Mouse (Mus musculus): ENCODE measurements around the gene Setd6.

Gene Setd6

DNA sequence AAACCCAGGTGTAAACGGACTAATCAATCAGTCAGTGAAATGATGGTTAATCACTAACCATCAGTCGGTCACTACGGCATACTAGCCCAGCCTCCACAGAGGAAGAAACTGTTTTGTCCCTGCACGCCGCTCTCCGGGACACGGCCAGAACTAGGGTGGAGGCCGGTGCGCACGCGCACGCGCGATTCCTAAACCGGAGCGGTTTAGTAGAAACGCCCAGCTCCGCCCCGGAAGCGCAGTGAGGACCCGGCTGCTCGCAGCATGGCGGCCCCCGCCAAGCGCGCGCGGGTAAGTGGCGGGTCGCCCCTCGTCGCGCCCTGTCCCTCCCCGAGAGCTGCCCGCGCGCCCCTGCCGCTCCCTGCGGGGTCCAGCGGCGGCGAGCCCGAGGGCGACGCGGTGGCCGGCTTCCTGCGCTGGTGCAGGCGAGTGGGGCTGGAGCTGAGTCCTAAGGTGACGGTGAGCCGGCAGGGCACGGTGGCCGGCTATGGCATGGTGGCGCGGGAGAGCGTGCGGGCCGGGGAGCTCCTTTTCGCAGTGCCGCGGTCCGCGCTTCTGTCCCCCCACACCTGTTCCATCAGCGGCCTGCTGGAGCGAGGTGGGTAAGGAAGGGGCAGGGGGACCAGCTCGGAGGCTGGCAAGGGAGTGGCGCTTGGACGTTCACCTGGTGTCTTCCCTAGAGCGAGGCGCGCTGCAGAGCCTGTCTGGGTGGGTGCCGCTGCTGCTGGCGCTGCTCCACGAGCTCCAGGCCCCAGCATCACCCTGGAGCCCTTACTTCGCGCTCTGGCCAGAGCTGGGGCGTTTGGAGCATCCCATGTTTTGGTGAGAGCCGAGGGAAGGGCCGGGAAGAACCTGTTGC, at the start of gene Setd6:
Setd6 (plus strand) TSS at position 206 of the 856 bp plus-strand sequence.
- DNase-seq (ENCODE audit: low spot score), result peak; percentile 92

DNA sequence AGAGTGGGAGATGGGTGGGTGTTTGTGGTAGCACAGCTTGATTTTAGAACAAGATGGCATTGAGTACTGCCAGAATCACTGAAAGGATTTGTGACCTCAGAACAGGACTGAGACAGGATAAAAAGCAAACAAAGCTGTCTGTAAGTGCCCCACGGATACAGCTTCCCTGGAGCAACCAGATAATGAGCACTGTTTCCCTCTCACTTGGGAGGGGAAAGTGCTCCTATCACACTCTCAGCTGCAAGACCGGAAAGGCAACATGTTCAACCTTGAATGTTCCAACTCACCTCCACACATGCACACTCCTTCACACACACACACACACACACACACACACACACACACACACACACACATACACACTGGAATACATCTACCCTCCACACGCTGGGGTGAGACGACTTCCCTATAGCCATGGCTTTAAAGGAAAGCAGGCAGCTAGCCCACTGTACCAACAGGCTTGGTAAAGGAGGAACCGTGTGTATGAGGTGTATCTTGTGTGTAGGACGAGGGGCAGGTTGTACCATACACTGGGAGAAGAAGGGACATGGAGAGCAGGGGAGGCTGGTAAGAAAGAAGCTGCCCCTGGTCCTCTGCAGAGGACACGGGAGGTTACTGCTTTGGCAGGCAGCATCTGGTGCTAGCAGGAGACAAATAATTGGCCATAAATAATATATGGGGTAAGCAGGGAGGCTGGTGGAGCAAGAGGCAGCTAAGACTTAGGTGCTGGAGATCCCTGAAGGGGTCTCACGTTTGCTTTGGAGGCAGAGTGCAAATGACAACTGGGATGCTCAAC, 47.3 kb upstream of the Setd6 start:
- no peak for DNase-seq (ENCODE audit: low spot score)

DNA sequence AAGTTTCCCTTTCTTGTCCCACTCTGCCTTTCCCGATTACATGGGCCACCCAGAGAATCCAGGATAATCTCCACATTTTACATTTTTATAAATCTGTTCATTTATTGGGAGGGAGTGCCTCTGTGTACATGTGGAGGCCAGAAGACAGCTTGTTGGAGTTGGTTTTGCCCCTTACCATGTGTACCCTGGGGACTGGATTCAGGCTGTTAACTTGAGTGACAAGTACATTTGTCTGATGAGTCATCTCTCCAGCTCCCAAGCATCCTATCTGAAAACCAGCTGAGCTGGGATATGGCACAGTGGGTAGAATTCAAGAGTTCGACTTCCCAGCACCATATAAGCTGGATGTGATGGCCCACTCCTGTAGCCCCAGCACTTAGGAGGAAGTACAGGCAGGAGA, 45.7 kb upstream of the Setd6 start:
- DNase-seq (ENCODE audit: low spot score), result no peak

DNA sequence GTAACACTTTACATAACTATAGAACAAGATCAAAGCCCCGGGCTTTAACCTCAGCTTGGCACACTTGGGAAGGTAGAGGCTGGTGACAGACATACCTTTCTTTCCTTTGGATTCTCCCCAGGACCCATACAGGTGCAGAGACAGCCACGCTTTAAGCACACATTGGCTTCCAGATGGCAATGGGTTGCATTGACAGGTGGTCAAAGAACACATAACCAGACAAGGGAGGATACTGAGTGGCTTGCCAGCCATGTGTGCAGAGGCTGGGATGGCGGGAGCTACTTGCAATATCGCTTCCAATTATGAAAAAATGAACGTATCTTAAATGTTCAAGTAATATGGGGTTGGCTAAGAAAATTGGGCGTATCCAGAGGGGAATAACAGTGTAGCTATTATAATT, 43.8 kb upstream of the Setd6 start:
- no peak for DNase-seq (ENCODE audit: low spot score)

DNA sequence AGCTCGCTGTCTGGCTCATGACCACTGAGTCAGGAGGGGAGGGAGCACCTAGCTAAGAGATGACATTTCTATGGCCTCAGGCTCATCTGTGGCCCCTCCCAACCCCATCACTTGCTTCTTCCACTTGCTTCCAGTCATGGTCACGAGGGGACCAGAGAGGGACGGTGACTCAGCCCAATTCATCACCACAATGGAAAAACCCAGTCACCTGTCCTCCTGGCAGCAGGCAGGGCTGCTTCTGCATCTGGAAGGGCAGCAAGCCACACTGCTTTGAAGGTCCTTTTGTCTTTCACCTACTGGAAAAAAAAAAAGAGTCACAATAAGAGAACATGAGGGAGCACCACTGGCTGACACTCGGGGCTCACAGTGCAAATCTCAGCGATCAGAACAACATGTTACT, 42.9 kb upstream of the Setd6 start:
- no peak for DNase-seq (ENCODE audit: low spot score)

DNA sequence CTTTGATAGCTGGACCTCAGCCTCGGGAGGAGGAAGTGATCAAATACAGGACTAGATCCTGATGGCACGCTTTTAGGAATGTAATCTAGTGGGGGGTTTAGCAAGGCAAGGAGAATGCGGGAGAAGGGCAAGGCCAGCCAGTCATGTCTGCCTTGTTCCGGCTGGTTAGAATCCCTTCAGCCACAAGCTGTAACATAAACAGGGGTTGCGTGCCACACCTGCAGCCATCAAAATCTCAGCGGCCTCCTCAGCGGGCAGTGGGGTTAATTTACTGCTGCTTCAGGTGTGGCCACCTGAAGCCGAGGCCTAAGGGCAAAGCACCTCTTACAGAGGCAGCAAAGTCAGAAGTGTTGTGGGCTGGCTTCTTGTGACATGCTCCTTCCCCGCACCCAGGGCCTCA, 39.0 kb upstream of the Setd6 start, which contains the start of gene Ndrg4:
Ndrg4 (plus strand) TSS at position 350 of the 400 bp plus-strand sequence.
- DNase-seq (ENCODE audit: low spot score), result no peak

DNA sequence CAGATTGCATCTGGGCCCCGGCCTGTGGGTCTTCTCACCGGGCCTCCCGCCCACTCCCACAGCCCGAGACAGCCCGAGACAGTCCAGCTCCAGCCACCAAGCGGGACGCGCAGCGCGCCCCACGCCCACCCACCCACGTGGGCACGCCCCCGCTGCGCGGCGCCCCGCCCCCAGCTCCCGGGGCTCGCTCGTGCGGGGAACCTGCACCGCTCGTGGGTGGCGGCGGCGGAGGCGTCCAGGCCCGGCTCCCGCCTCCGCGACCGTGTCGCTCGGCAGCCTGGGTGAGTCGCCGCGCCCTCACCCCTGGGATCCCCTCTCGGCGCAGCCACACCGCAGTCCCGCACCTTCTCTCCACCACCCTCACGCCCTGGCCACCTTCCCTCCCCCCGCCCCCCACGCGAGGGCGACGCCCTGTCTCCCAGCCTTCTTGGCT, 38.1 kb upstream of the Setd6 start:
- DNase-seq (ENCODE audit: low spot score), result no peak

DNA sequence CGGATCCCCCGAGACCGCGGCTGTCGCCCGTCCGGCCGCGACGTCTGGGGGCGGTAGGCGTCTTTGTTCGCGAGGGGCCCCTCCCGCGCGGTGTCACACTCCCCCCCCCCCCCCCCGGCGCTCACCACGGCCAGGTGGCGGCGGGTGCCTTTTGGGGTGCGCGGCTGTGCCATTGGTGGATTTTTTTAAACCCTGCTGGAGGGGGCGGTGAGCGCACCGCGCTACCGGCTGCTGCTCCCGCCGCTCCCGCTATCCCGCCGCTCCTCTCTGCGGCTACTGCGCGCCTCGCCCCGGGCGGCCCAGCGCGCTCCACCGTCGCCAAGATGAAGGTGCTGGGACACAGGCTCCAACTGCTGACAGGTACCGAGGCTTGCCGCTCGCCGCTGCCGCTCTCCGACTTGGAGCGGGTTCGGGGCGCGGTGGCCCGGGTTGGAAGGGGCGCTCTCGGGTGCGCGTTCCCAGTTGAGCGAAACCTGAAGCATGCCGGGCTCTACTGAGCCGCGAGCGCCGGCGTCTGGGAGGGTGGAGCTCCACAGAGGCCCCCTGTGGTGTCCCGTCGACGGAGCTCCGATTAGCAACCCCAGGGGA, 37.6 kb upstream of the Setd6 start:
- no peak for DNase-seq (ENCODE audit: low spot score)

DNA sequence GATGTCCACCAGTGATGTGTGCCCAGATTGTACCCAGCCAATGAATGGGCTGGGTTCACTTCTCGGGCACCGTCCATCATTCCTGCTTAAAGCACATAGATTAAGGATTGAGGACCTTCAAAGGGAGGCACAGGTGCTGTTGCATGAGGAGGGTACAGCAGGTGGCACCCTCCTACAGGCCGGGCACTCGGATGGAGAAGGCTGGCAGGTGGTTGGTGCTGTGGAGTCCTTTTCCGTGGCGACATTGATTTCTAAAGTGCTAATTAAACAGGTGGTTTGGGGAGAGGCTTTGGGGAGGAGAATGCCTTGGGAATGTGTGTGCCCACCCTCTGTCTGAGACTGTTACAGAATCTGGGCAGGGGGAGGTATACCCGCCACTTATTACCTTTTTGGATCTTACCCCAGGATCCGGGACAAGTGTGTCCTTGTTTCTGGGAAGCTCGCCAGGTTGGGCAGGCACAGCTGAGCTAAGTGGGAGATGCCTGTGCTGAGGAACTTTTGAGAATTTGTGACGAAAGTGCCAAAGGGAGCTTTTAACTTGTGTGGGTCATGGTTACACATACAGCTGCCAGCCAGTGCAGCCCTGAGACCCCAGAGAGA, 27.5 kb upstream of the Setd6 start:
- DNase-seq (ENCODE audit: low spot score), result peak; percentile 38

DNA sequence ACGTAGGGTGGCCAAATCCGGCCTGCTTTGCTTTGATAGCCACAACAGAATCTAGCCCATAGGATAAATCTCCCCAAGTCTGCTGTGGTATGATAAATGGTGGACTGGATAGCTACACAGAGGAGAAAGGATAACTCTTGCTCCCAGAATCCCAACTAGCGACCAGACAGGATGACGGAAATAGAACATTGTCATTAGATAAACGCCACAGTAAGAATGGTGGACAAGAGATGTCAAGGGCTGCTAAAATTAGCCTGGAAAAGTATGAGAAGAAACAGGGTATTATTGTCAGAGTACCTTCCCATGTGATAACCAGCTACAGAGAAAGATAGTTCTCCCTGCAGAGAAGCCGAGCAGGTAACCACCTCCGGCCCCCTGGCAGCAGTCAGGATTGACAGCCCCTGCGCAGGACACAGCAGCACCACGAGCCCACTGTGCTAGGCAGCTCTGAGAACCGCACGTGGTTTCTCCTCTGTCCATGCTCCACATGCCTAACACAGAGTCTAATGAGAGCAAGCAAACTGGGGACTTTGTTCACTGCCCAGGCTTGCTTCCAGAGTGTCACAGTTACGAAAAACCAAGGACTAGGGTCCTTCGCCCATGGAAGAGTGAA, 24.6 kb upstream of the Setd6 start:
- DNase-seq (ENCODE audit: low spot score), result no peak

DNA sequence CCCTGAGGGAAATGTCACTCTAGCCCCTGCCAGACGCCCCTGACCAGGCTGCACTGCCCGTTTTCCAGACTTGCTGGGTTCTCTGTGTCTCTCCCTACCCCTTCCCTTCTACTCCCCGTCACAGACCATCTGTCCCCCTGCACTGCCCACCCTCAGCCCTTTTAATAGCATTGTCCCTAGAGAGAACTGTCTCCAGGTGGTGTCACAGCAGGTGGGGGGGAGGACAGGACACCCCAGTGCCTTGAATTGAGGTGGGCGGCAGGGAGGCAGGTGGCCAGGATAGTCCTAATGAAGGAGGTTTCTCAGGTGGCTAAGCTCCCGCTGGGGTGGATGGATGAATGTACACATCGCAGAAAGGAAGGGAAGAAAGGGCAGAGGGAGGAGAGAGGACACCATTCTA, 21.1 kb upstream of the Setd6 start:
- no peak for DNase-seq (ENCODE audit: low spot score)

DNA sequence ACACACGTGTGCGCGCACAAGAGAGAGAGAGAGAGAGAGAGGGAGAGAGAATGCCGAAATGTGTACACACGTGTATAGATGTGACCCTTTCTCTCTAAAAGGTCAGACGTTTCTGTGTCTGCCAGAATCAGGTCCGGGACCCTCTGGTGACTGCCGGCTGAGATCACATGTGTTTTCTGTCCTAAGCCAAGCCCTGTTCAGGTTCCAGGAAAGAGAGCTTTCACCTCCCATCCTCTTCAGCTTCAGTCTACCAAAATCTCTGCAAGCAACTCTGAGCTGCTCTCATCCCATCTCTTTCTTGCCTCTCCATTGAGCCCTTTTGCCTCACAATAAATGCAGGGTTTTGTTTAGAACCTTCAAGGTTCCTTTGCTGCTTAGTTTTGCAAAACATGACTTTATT, 19.0 kb upstream of the Setd6 start:
- DNase-seq (ENCODE audit: low spot score), result no peak

DNA sequence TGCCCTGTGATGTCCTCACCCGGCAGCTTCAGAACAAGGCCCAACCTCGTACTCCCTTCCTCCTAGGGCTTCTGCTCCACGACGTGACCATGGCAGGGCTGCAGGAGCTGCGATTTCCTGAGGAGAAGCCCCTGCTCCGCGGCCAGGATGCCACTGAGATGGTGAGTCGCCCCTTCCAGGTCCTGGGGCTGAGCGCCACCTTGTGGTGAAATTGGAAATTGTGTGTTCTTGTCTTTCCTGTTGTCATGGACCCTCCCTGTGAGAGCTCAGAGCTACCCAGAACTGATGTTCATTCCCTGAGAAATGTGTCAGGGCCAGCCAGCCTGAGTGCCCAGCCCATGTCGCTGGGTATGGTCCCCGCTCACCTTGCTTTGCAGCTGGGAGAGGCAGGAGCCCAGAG, 18.6 kb upstream of the Setd6 start:
- DNase-seq (ENCODE audit: low spot score), result peak; percentile 84

DNA sequence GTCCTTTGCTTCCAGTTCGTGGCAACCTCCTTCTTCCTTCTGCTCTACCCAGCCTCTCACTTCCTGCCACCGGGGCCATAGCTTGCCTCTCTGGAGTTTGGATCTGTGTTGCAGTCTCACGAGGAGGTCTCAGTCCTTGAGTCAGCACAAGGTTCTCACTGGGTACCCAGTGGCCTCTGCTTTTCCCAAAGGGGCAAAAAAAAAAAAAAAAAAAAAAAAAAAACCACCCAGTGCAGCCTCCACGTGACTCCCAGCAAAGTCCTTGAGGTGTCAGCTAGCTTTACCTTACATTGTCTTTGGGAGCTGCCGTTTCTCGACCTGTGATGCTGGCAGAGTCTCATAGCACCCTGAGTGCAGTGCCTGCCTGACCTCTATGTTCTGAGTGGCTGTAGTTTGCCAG, 17.5 kb upstream of the Setd6 start:
- no peak for DNase-seq (ENCODE audit: low spot score)

DNA sequence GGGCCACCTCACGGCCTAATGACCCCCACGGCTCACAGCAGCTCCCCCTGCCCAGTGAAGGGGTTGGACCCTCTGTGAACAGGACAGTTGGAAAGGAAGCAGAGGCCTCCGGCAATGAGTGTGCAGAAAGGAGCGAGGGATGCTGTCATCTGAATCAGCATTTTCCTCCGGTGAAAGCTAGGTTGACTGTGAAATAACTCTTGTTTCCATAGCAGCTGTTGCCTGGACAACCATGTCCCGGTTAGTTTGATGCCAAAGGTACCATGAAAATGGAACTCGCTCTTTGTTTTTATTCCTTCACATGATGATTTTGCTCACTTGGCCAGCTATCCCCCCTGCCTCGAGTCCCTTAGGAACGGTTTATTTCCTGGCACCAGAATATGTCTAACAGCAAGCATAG, 15.4 kb upstream of the Setd6 start:
- DNase-seq (ENCODE audit: low spot score), result no peak

DNA sequence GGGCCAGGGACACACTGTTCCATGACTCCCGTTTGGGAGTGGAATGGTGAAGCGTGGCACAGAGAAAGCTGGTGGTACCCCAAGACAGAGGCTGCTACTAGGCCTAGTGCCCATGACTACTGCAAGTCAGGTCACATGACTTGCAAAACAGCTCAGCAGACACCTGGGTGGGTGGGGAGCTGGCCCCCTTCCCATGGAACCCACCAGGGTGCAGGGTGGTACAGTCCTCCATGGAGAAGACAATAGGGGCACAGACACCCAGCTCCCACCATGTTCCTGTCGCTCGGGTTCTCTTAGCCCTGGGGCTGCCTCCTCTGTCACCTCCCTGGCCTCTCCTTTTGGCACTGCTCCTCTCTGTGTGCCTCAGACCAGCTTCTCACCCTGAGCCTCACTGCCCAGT, 13.9 kb upstream of the Setd6 start:
- DNase-seq (ENCODE audit: low spot score), result no peak

DNA sequence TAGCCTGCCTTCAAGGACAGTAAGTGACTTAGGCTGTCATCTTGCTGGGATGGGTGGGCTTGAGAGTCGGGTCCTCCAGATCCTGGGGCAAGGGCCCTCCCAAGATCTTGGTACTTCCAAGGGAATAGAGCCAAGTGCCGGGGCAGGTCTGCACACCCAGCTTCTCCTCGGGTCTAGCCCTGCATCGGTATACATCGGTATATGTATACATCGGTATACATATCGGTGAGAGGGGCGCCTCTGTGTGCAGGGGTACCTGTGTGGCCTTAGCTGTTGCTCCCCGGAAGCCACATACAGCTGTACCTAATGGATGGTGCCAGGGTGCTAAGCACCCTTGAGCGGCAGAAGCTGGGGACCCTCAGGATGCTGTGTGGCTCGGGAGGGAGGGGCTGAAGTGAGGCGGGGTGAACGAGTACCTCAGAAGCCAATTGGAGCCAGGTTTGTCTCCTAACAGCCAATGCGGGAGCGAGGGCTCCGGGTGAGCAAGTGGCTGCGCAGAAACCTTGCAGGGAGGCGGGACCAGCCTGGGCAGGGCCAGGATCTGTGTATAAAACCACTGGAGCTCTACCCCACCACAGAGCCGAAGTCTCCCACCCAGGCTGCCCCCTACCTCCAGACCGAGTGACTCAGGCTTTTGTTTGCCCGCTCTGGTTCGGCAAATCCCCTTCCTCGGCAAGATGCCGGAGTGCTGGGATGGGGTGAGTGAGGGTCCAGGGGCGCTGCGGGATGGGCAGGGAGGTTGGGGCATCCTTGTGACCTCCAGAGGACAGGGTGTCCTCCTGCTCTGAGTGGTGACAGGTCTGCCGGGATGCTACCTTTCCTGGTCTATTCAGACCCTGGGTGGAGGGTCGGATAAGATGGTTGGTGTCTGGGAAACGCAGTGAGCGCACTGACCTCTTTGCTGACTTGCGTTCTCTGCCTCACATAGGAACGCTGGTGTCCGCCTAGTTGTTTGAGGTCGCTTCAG, 12.9 kb upstream of the Setd6 start:
- DNase-seq (ENCODE audit: low spot score), result peak; percentile 52

DNA sequence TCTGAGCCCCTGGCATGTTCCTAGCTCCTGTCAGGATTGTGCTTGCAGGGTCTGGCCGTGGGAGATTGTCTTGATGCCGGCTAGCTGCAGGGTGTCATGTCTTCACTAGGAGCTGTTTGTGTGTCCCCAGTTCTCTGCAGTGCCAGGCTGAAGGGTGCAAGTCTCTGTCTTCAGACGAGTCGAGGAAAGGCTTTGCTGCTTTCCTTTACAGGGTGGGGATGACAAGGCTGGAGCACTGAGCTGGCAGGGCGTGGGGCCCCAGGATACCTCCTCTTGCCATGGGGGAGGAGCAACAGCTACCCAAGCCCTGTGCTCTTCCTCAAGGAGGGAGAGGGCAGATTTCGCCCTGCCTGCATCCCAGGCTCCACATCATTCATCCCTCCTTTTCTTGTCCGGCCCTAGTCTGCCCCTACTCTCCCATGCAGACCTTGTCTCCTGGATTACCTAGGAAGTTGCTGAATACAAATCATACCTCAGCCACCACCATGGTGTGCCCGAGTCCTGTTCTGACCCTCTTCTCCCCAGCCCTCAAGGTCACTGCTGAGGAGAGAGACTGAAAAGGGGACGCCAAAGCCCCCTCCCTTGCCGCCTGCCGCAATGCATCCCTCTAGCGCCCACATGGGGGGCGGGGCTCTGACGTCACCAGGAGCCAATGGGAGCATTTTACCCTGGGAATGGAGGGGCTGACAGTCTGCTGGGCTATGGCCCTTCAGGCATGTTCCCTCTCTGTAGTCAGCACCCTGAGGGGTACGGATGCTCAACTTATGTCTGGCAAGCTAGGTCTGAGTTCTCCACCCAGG, 12.0 kb upstream of the Setd6 start:
- no peak for DNase-seq (ENCODE audit: low spot score)

DNA sequence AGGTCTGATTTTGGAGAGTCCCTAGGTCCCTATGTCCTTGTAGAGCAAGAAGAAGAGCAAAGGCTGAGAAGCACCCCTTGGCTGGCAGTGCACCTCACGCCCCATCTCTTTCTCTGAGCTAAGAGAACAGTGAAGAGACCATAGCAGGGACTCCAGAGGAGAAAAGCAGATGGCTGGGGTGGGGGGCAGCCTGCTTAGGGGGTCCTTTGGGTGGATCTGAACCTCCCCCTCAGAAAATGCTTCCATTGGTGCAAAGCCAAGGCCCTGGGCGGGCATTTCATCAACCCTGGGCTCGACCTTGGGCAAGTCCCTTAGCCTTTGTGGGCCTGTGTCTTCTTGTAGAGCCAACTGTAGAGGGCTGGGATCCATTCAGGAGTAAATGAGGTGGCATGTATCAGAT, 11.1 kb upstream of the Setd6 start:
- DNase-seq (ENCODE audit: low spot score), result no peak

DNA sequence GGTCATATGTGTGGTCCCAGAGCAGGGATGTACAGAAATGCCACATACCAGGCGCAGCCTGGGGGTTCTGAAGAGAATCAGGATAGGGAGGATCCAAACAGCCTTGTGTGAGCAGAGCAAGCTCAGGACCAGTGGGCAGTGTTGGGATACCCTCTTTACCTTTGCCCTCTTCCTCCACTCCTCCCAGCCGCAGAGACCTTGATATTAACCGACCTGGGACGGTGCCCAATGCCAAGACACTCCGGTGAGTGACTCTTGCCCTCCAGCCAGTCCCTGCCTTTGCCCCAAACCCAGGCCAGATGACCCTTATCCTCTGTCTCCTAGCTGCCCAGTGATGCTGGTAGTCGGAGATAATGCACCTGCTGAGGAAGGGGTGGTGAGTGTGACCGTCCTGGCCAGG, 6.1 kb upstream of the Setd6 start:
- DNase-seq (ENCODE audit: low spot score), result no peak
